Mouse (Mus musculus) A20 (cell line): ENCODE measurements at regions not wholly inside any gene's neighbourhood (a gene's known extent, or its start where the extent isn't known, plus 50 kb on each side); places are given as distances from the start of the nearest gene placed in this dataset.
A peak's percentile ranks its signal among the peaks of the same experiment; 100 is the strongest.

Experiments used
- DNase-seq: peaks from one replicate; pipeline ENCODE4 v3.0.0-alpha.2; 2011; ENCODE audit warnings: low read depth, low spot score

DNA sequence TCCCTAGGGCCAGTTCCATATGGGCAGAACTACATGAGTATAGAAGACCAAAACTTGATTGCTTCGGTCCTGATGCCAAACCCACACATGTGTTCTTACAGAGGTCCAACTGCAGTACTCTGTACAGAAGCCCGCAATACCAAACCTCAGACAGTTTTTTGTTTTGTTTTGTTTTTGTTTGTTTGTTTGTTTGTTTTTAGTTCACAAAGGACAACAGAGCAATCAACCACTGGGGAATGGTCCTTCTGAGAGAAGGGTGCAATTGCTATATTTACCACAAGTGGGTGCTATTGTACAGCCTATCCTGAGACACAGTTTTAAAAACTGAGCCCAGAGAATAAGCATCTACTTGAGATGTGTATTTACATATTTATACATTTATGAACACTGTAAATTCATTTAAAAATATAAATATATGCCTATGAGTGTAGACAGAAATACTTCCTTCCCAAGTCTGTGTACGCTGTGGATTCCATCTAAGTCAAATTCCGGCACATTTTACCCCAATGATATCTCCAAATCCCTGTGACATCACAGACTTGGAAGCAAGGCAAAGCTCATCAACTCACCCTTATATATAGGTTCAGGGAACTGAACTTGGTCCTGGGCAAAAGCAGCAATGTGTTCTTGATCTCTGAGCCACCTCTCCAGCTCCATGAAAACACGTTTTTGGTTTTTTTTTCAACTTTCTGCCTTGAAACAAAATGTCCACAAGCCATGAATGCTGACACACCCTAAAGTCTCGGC, 101.3 kb upstream of the A26c2 start:
- peak; percentile 11 for DNase-seq

DNA sequence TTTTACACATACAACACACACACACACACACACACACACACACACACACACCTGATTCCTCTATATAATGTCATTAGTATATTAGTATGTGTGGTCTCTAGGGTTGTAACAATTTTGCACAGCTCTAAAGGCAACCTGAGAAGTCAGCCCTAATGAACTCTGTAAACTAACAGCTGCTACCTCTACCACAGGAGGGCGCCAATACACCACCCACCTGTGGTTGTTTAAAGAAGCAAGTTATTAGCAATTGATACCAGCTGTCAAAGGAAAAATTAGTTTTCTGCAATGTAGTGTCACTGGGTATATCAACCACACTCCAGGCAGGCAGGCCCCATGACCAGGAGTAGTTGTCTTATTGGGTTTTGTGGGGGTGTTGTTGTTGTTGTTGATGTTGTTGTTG, 98.8 kb upstream of the A26c2 start:
- peak; percentile 1 for DNase-seq

DNA sequence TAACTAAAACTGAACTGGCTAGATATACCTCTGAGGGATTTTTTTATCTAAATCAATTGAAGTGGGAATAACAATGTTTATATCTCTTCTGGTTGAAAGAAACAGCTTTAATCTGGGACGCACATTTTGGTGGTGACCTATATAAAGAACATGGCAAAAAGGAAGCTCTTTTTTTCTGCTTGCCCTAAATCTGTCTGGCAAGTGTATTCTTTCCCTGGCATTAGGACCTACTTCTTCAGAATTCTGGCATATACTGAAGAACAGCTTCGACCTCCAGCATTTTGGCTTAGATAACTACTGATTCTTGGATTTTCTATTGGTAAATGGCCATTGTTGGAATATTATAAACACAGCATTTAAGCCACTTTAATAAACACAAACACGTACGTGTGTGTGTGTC, 70.9 kb upstream of the A26c2 start:
- DNase-seq: no peak

GRCm38 (mm10) chr7:62877033-62877432, 53.6 kb upstream of the A26c2 start:
- DNase-seq: peak; percentile 28
